Mouse (Mus musculus) stomach, embryonic 15.5 days (tissue): Measurements from ENCODE around the gene Rps6ka5. TPM values are rescaled to one million over a fixed set of nuclear protein-coding genes. Genes with fewer than 3 reads are reported as not detected.

ENCODE experiments used
- ATAC-seq: fragments of 200-750 bp; cut with Nextera tagmentation; 2 replicates; pipeline ENCODE4 v1.8.0; 2017; ENCODE audit warnings: low read depth, moderate number of reproducible peaks, moderate TSS enrichment; ENCODE audit not compliant: insufficient read depth, low FRiP score
- H3K27ac ChIP-seq: fragments of 300-500 bp; sonication (generic); 2 replicates; pipeline ENCODE4 v1.5.1; 2015; ENCODE audit warnings: mild to moderate bottlenecking, inconsistent platforms
- H3K27me3 ChIP-seq: fragments of 300-500 bp; sonication (generic); replicated peaks from 2 replicates; pipeline ENCODE4 v1.6.1; 2015; ENCODE audit warnings: inconsistent platforms
- H3K36me3 ChIP-seq: fragments of 300-500 bp; sonication (generic); 2 replicates; pipeline ENCODE4 v1.6.1; 2015; ENCODE audit warnings: inconsistent platforms
- H3K4me1 ChIP-seq: fragments of 300-500 bp; sonication (generic); 2 replicates; pipeline ENCODE4 v1.6.1; 2015; ENCODE audit warnings: inconsistent platforms
- H3K4me2 ChIP-seq: fragments of 300-500 bp; sonication (generic); 2 replicates; pipeline ENCODE4 v1.6.1; 2015; ENCODE audit warnings: mild to moderate bottlenecking, inconsistent platforms
- H3K4me3 ChIP-seq: fragments of 300-500 bp; sonication (generic); replicated peaks from 2 replicates; pipeline ENCODE4 v1.5.1; 2015; ENCODE audit warnings: inconsistent platforms
- H3K9ac ChIP-seq: fragments of 300-500 bp; sonication (generic); 2 replicates; pipeline ENCODE4 v1.6.1; 2015; ENCODE audit warnings: inconsistent platforms
- H3K9me3 ChIP-seq: fragments of 300-500 bp; sonication (generic); 2 replicates; pipeline ENCODE4 v1.6.1; 2016; ENCODE audit warnings: inconsistent platforms
- WGBS: fragments of 180-500 bp; shearing (Covaris S2); methylation state at CpG from one replicate; pipeline ENCODE4 v1.1.7; 2015; 5-methylcytosine and 5-hydroxymethylcytosine counted together
- polyA plus RNA-seq: library from polyadenylated mRNA; unstranded; fragments of >200 nt; fragmentation: Nextera tagmentation; extraction: Ambion mirVana; gene quantifications from 2 replicates; pipeline ENCODE4 v1.2.1, GENCODE M21; 2015

Rps6ka5 gene
- polyA plus RNA-seq, 1 experiment from 2014 or later, result 3.6 TPM

DNA sequence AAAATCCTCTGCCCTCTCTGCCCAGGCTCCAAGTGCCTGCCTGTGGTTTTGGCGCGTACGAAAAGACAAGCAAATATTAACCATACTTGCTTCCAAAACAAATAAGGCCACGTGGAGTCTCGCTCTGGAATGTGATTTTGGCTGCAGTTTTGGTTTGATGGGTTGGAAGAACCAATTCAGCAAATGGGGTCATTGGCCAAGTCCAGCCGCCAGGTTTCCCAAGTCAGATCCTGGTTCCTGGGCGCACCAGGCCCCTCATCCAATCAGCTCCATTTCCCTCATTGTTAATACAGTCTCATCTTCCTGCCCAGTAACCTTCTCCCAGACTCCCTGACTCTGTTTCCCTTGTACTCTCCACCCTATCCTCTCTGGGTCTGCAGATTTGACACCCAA lies 207.1 kb downstream of the Rps6ka5 start:
- peak overlapping the region; percentile 93 for H3K9ac ChIP-seq
- peaks cover 22% of the 10 kb centered on the region for H3K4me1 ChIP-seq
- H3K4me2 ChIP-seq, result peak overlapping the region; percentile 76
- H3K36me3 ChIP-seq, result no peaks in the 10 kb centered on the region
- 52% methylated on average over 7 of the region's 7 CpGs for WGBS
- H3K27ac ChIP-seq, result no peak overlapping the region
- peak overlapping the region; percentile 81 for H3K4me3 ChIP-seq
- H3K27me3 ChIP-seq, result no peaks in the 10 kb centered on the region
- ATAC-seq, result no peak
- H3K9me3 ChIP-seq, result no peaks in the 10 kb centered on the region

DNA sequence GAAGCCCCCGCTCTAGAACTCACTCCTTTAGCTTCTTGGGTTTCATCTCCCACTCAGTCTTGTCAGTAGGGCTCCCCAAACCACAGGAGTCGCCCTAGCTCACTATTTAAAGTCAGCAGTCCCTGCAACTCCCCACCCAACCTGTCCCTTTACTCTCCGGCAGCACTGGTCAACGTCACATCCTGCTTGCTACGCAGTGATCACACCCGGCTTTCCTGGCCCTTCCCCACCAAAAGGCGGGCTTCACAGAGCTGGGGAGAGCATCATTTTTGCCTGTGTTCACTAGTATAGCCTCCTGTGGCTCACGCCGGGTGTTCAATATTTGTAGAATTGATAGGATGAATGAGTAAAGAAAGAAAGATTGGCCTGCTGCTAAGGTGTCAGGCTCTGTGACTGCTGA lies 209.4 kb downstream of the Rps6ka5 start:
- Histone ChIP-seq H3K36me3 (no peaks in the 10 kb centered on the region), H3K4me3 (no peak overlapping the region), H3K4me2 (no peak overlapping the region), H3K4me1 (peaks cover 22% of the 10 kb centered on the region), H3K9me3 (no peaks in the 10 kb centered on the region), H3K27ac (no peak overlapping the region), H3K27me3 (no peaks in the 10 kb centered on the region), H3K9ac (no peak overlapping the region)
- 84% methylated on average over 9 of the region's 9 CpGs for WGBS
- ATAC-seq, result no peak

DNA sequence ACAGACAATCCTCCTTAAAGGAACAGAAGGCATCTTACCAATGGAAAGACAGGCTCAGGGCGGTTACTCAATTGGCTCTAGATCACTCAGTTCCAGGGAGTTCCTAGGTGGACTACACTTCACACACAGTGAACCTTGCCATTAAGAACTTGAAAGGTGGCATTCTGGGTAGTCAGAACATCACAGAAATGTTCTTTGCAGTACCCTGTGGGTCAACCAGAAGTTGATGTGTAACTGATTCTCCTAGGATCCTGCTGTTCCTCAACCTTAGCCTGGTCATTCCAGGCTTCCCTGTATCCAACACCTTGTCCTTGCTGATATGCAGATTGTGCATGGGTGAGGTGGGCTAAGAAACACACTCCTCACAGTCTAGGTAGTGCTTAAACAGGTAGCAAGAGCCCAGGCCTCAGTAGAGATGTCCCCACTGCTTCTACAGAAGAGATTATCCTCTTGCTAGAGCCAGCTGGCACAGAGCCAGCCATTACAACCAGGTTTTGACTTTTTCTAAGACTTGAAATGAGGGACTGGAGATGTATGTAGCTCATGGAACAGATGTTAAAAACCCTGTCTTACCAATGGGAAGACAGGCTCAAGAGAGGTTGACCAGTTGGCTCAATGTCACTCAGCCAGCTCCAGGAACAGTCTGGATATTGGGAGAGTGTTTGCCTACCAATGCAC lies 210.5 kb downstream of the Rps6ka5 start:
- 93% methylated on average over 1 of the region's 1 CpGs for WGBS
- H3K4me3 ChIP-seq, result no peak overlapping the region

DNA sequence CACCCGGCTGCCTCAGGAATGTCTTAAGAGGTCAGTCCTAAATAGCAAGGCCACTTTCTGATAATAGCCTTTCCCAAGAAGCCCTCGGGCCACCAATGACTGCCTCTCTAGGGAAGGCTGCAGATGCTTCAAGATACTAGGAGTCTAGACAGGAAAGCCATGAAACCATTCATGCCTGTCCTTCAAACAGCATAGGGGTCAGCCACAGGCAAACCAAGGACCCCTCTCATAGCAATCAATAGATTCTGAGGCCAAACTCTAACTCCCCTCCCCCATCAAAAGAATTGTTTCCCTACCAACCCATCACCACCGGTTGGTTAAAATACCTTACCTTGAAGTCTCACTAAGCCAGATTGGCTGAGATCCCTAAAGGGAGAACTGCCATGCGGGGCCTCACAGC lies 211.3 kb downstream of the Rps6ka5 start:
- H3K4me2 ChIP-seq, result no peak overlapping the region
- H3K4me3 ChIP-seq, result no peak overlapping the region
- no peak overlapping the region for H3K9ac ChIP-seq
- no peak for ATAC-seq
- 91% methylated on average over 4 of the region's 4 CpGs for WGBS
- H3K4me1 ChIP-seq, result peaks cover 18% of the 10 kb centered on the region
- no peaks in the 10 kb centered on the region for H3K27me3 ChIP-seq
- H3K36me3 ChIP-seq, result peaks cover 3% of the 10 kb centered on the region; the same call in 1 of the 2 replicates
- H3K9me3 ChIP-seq, result no peaks in the 10 kb centered on the region
- no peak overlapping the region for H3K27ac ChIP-seq

More for the DNA sequence above, 210.5 kb downstream of the Rps6ka5 start:
- no peak overlapping the region for H3K4me2 ChIP-seq
- H3K9me3 ChIP-seq, result no peaks in the 10 kb centered on the region
- no peak for ATAC-seq
- H3K27me3 ChIP-seq, result no peaks in the 10 kb centered on the region
- no peak overlapping the region for H3K9ac ChIP-seq
- H3K36me3 ChIP-seq, result peaks cover under 1% of the 10 kb centered on the region; the same call in 1 of the 2 replicates
- peaks cover 22% of the 10 kb centered on the region for H3K4me1 ChIP-seq
- H3K27ac ChIP-seq, result no peak overlapping the region

DNA sequence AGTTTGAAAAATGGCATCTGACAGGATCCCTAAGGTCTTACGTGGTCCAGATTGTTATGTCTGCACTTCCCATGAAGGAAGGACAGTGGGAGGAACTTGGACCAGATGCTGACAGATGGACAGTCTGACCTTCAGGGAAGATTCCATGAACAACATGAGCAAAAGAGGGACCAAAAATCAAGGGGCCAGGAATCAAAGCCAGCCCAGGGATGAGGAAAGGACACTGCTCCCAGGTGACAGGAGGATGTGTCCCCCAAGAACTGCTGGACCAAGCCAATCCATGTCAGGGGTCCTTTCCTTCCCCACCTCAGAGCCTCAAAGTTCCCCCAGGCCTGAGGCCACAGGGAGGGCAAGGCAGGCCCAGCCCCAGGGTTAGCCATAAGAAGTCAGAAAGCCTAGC lies 212.2 kb downstream of the Rps6ka5 start:
- no peak overlapping the region for H3K9ac ChIP-seq
- H3K4me1 ChIP-seq, result peaks cover 13% of the 10 kb centered on the region; the same call in 1 of the 2 replicates
- H3K36me3 ChIP-seq, result peaks cover 3% of the 10 kb centered on the region; the same call in 1 of the 2 replicates
- 66% methylated on average over 1 of the region's 1 CpGs for WGBS
- no peaks in the 10 kb centered on the region for H3K27me3 ChIP-seq
- no peaks in the 10 kb centered on the region for H3K9me3 ChIP-seq
- H3K4me2 ChIP-seq, result no peak overlapping the region
- no peak overlapping the region for H3K4me3 ChIP-seq
- ATAC-seq, result no peak
- H3K27ac ChIP-seq, result no peak overlapping the region

DNA sequence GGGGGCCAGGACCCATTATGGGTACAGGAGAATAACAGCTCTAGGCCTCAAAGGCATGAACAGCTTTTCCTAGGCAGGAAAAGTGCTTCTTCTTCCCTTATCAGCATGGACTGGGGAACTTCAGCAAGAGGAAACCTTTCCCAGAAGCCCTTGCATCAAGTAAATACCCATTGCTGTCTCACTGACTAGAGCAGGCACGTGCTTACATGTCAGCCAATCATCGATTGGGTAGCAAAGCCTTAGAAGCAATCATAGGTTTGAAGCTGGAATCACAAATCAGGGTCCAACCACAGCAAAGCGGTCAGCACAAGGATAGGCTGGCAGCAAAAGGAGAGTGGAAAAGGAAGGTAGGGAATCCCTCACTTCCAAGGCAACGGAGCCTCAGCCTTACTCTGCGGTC lies 213.7 kb downstream of the Rps6ka5 start:
- Histone ChIP-seq H3K27ac (no peak overlapping the region), H3K9ac (no peak overlapping the region), H3K27me3 (no peaks in the 10 kb centered on the region), H3K9me3 (no peaks in the 10 kb centered on the region), H3K4me3 (no peak overlapping the region), H3K4me2 (no peak overlapping the region), H3K4me1 (0 out of 2 replicates have a peak, but pooled peaks cover 3% of the 10 kb centered on the region), H3K36me3 (peaks cover 3% of the 10 kb centered on the region; the same call in 1 of the 2 replicates)
- no peak for ATAC-seq
- 90% methylated on average over 5 of the region's 5 CpGs for WGBS

DNA sequence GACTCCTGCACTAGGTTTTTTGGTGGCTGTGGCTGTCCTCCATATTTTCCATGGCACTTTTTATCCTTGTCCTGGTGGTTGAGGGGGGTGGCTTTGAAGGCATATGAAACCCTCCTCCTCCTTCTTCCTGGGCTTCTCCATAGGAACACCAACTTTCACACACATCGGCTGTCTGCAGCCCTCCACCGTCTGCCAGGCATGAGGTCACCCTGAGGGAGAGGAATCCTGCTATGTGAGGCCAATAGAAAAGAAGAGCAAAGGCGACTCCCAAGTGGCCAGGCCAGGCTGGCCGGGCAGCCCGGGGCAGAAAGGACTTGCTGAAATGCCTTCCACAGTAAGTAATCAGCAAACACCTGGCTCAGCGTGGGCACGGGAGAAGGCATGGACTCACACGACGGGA lies 214.1 kb downstream of the Rps6ka5 start:
- ATAC-seq, result no peak
- WGBS, result 81% methylated on average over 9 of the region's 9 CpGs
- Histone ChIP-seq H3K4me3 (no peak overlapping the region), H3K36me3 (peaks cover 3% of the 10 kb centered on the region; the same call in 1 of the 2 replicates), H3K27me3 (no peaks in the 10 kb centered on the region), H3K4me1 (no peaks in the 10 kb centered on the region), H3K27ac (no peak overlapping the region), H3K9ac (no peak overlapping the region), H3K4me2 (no peak overlapping the region), H3K9me3 (no peaks in the 10 kb centered on the region)

DNA sequence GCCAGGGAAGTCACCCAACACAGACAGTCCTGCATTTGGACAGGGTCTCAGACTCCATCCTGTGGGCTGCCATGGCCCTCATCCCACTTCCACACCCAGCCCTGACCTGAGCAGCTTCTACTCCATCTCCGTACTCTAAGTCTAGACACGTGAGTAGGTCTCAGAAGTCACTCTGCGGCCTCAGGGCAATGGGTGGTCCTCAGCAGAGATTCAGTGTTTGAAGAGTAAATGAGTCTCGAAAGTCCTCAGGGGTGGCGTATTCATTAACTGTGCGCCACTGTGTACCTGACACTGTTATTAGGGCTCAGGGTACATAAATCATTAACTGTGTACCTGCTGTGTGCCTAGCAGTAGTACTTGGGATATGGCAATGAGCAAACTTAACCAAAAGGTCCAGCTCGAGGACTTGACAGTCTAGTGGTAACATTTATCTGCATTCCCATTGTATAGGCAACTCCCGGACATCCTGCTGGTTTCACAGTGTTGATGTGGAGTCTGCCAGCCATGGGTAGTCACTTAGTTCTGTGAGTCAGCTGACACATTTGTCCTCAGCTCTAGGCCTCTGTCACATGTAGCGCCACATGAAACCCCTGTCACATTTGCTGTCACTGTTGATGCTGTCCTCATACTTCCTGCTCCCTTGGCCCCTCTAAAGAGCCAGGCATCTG lies 217.0 kb downstream of the Rps6ka5 start:
- Histone ChIP-seq H3K4me3 (no peak overlapping the region), H3K36me3 (peaks cover 3% of the 10 kb centered on the region; the same call in 1 of the 2 replicates), H3K9me3 (no peaks in the 10 kb centered on the region), H3K4me1 (no peaks in the 10 kb centered on the region), H3K27ac (no peak overlapping the region), H3K4me2 (no peak overlapping the region), H3K9ac (no peak overlapping the region), H3K27me3 (no peaks in the 10 kb centered on the region)
- ATAC-seq, result no peak
- 82% methylated on average over 9 of the region's 9 CpGs for WGBS

DNA sequence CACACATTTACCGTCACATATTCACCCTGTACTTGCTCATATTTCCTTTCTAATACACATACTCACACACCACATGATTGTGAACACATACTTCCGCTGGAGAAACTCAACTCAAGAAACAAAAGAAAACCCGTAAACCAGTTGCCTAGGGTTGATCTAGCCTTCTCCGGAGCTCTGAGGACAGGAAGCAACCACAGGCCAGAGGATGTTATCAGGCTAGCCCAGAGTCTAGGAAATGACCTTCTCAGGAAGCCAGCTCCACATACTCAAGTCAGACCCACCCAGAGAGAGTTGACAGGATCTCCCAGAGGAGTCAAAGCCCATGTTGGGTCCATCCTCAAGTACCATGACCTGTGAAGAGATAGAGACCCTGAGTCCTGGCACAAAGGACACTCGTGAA lies 218.1 kb downstream of the Rps6ka5 start:
- H3K9me3 ChIP-seq, result no peaks in the 10 kb centered on the region
- H3K27ac ChIP-seq, result no peak overlapping the region
- 76% methylated on average over 5 of the region's 5 CpGs for WGBS
- H3K4me2 ChIP-seq, result no peak overlapping the region
- H3K27me3 ChIP-seq, result no peaks in the 10 kb centered on the region
- H3K9ac ChIP-seq, result no peak overlapping the region
- ATAC-seq, result no peak
- no peaks in the 10 kb centered on the region for H3K4me1 ChIP-seq
- no peak overlapping the region for H3K4me3 ChIP-seq
- H3K36me3 ChIP-seq, result peaks cover 3% of the 10 kb centered on the region; the same call in 1 of the 2 replicates

DNA sequence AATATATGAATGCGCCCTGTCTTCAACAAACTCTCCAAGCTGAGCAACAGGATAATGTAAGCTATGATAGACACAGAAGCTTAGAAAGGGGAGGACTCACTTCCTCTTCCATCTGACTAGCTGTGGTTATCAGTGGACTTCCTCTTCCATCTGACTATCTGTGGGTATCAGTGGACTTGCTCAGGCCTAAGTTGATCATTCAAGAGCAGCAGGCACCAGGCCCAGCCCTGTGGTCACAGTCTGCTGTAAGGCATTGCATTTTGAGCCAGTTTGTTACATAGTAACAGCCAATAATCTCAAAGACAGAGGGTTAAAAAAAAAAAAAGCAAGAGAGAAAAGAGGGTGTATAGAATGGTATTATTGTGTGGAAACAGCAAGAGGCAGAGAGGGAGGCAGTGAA lies 221.3 kb downstream of the Rps6ka5 start:
- 84% methylated on average over 1 of the region's 1 CpGs for WGBS
- no peak for ATAC-seq
- no peaks in the 10 kb centered on the region for H3K27me3 ChIP-seq
- H3K9me3 ChIP-seq, result no peaks in the 10 kb centered on the region
- H3K4me2 ChIP-seq, result no peak overlapping the region
- H3K27ac ChIP-seq, result no peak overlapping the region
- H3K9ac ChIP-seq, result no peak overlapping the region
- H3K36me3 ChIP-seq, result no peaks in the 10 kb centered on the region
- H3K4me3 ChIP-seq, result no peak overlapping the region
- 0 out of 2 replicates have a peak, but pooled peaks cover 3% of the 10 kb centered on the region for H3K4me1 ChIP-seq

DNA sequence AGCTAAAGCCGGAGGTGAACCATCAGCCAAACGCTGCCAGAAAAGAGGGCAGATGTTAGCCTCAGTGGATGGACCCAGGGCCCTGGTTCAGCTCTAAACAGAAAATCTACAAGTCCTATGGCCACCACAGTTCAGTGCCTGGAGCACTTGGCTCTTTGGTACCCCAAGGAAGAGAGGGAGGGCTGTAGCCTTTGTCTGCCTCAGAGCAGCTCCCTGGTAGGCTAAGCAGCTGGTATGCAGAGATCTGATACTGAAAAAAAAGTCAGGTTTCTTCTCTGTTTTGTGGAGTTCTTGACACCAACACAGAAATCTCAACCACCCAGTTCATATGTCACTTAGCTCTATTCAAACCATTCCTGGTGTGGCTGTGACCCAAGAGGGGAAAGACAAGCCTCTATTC lies 222.2 kb downstream of the Rps6ka5 start:
- H3K36me3 ChIP-seq, result no peaks in the 10 kb centered on the region
- WGBS, result 91% methylated on average over 2 of the region's 2 CpGs
- no peak for ATAC-seq

DNA sequence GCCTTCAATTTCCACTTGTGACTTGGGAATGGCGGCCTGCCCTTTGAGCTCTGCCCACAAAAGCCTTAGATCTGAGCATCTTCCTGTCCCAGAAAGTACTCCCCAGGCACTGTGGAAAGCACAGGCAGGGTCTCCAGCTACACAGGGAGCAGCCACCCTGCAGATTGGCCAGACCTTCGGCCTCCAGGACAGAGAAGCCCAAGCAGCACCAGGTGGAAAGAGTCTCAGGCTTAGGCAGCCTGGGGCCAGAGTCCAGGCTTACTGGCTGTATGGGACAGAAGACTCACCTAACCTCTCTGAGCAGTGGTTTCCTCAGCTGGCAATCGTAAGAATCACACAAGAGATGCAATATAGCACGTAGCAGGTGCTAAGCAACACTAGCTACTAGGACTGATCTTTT lies 223.1 kb downstream of the Rps6ka5 start:
- Histone ChIP-seq H3K4me2 (no peak overlapping the region), H3K27me3 (no peaks in the 10 kb centered on the region), H3K4me1 (0 out of 2 replicates have a peak, but pooled peaks cover 3% of the 10 kb centered on the region), H3K27ac (no peak overlapping the region), H3K4me3 (no peak overlapping the region), H3K9me3 (no peaks in the 10 kb centered on the region), H3K36me3 (0 out of 2 replicates have a peak, but pooled peaks cover 4% of the 10 kb centered on the region), H3K9ac (no peak overlapping the region)
- WGBS, result 87% methylated on average over 4 of the region's 4 CpGs
- no peak for ATAC-seq

More for the DNA sequence above, 222.2 kb downstream of the Rps6ka5 start:
- Histone ChIP-seq H3K27me3 (no peaks in the 10 kb centered on the region), H3K9ac (no peak overlapping the region), H3K4me2 (no peak overlapping the region), H3K4me3 (no peak overlapping the region), H3K9me3 (no peaks in the 10 kb centered on the region), H3K27ac (no peak overlapping the region), H3K4me1 (0 out of 2 replicates have a peak, but pooled peaks cover 3% of the 10 kb centered on the region)
